Mouse (Mus musculus) c-Kit-positive CD71-positive TER-119-negative erythroid progenitor cells, embryonic 14.5 days (primary cell): ENCODE results near the gene Gm10972.
"Not testable (repeated sequence)": the region's sequence is repeated elsewhere in the genome, so short reads cannot be mapped to it uniquely, and the experiment has no call there.

Source experiments
- DNase-seq: peaks from one replicate; pipeline ENCODE4 v3.0.0-alpha.2; 2013; ENCODE audit warnings: low read depth

Gene Gm10972

GRCm38 (mm10) chr3:94642495-94643162 lies at the start of gene Gm10972:
Gm10972 (plus strand) TSS chr3:94643112.
- not testable (repeated sequence) for DNase-seq

- DNase-seq: no peak
Measured at GRCm38 (mm10) chr3:94595871-94596287, 47.0 kb upstream of the Gm10972 start.

- no peak for DNase-seq
Measured at GRCm38 (mm10) chr3:94597224-94597779, 45.6 kb upstream of the Gm10972 start.

- DNase-seq: peak; percentile 40
Measured at GRCm38 (mm10) chr3:94601959-94602358, 41.0 kb upstream of the Gm10972 start.

GRCm38 (mm10) chr3:94609621-94610020 lies 33.3 kb upstream of the Gm10972 start:
- no peak for DNase-seq

- DNase-seq: no peak
Measured at GRCm38 (mm10) chr3:94610581-94610980, 32.3 kb upstream of the Gm10972 start.

GRCm38 (mm10) chr3:94611343-94611742 lies 31.6 kb upstream of the Gm10972 start:
- no peak for DNase-seq

GRCm38 (mm10) chr3:94611834-94612233 lies 31.1 kb upstream of the Gm10972 start:
- DNase-seq: no peak

- DNase-seq: no peak
Measured at GRCm38 (mm10) chr3:94612274-94612673, 30.6 kb upstream of the Gm10972 start.

- DNase-seq: no peak
Measured at GRCm38 (mm10) chr3:94613258-94613878, 29.5 kb upstream of the Gm10972 start.

- peak; percentile 60 for DNase-seq
Measured at GRCm38 (mm10) chr3:94616717-94617116, 26.2 kb upstream of the Gm10972 start.

GRCm38 (mm10) chr3:94621740-94622507 lies 21.0 kb upstream of the Gm10972 start:
- peak; percentile 15 for DNase-seq

- peak; percentile 30 for DNase-seq
Measured at GRCm38 (mm10) chr3:94622550-94622949, 20.4 kb upstream of the Gm10972 start.

GRCm38 (mm10) chr3:94624281-94624680 lies 18.6 kb upstream of the Gm10972 start:
- DNase-seq: no peak

GRCm38 (mm10) chr3:94628712-94629111 lies 14.2 kb upstream of the Gm10972 start:
- no peak for DNase-seq

- DNase-seq: no peak
Measured at GRCm38 (mm10) chr3:94629876-94630275, 13.0 kb upstream of the Gm10972 start.

- peak; percentile 46 for DNase-seq
Measured at GRCm38 (mm10) chr3:94648755-94649590, 6.1 kb downstream of the Gm10972 start.

- DNase-seq: no peak
Measured at GRCm38 (mm10) chr3:94650409-94650808, 7.5 kb downstream of the Gm10972 start.

GRCm38 (mm10) chr3:94653967-94654366 lies 11.1 kb downstream of the Gm10972 start:
- not testable (repeated sequence) for DNase-seq

GRCm38 (mm10) chr3:94657852-94658739 lies 15.2 kb downstream of the Gm10972 start:
- DNase-seq: not testable (repeated sequence)

GRCm38 (mm10) chr3:94658740-94659095 lies 15.8 kb downstream of the Gm10972 start, which contains the start of gene Tuft1:
Tuft1 (minus strand) TSS chr3:94658872.
- not testable (repeated sequence) for DNase-seq
